Mouse (Mus musculus): ENCODE data around the gene Laptm4a.
"Not testable (repeated sequence)": the region's sequence is repeated elsewhere in the genome, so short reads cannot be mapped to it uniquely, and the experiment has no call there.

Laptm4a gene

GRCm38 (mm10) chr12:8902479-8902878, 19.0 kb upstream of the Laptm4a start:
- DNase-seq (ENCODE audit: extremely low spot score, low read depth, low spot score): no peak

DNA sequence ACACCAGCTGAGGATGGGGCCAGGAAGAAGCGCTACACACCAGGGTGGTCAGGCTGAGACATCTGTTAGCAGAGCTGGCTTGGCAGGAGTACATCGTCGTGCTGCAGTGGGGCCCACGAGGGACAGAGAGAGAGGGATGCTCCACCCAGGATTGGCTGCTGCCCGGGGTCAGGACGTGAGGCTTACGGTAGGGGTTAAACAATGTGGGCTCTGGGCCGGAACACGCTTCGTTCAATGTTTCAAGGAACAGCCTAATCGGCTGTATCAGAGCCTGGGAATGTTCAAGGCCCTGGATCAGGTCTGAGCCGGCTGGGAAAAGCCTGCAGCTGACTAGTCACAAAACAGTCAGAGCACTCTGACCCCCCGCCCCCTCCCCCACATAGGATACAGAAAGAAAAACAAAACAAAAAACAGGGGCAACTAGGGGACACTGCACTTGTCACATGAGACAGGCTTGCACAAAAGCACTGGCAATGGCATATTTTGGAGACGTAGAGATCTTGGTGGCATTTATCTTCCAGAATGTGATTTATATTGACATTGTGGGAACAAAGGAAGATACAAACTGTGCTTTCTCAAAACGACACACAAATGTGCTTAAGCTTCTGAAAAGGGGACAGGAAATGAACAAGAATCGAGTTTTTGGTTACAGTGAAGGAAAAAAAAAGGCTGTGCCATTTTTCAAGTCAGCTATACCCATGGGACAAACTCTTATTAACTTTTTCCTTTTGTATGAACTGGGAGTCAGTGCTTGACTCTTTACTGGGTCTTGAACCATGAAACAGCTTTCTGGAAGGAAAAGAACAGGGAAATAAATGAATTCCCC, 8.4 kb upstream of the Laptm4a start:
- DNase-seq (ENCODE audit: extremely low spot score, low read depth, low spot score): no peak

DNA sequence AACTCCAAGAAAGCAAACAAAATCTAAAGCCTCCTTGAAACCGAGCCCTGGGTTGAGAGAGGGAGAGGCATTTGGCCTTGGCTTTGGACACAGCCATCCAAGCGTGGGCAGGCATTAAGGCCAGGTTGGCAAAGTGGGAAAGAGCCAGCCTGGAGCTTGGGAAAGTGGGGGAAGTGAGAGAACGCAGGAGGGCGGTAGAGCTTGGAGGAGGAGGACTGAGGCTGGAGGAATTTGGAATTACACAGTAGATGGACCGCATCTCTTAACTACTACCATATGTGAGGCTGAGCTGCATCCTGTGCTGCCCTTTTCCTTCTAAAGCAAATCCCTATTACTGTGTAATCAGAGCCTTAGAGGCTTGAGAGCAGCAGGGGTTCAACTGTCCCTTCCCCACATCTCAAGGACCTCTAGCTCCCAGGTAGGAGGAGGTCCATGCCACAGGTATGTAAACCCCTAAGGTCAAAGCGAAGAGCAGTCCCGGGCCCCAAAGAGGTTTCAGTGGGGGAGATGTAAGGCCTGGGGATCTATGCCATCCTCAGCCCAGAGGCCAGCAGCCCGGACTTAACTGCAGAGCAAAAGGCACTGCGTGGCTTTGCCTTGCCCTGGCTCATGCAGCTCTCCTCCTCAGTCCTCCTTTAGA, 7.6 kb upstream of the Laptm4a start:
- peak; percentile 74 for DNase-seq (ENCODE audit: extremely low spot score, low read depth, low spot score)

- no peak for DNase-seq (ENCODE audit: extremely low spot score, low read depth, low spot score)
These were observed 5.1 kb upstream of the Laptm4a start for GRCm38 (mm10) chr12:8916378-8916777.

- DNase-seq (ENCODE audit: extremely low spot score, low read depth, low spot score): no peak
These were observed 2.2 kb upstream of the Laptm4a start for GRCm38 (mm10) chr12:8919231-8919630.

DNA sequence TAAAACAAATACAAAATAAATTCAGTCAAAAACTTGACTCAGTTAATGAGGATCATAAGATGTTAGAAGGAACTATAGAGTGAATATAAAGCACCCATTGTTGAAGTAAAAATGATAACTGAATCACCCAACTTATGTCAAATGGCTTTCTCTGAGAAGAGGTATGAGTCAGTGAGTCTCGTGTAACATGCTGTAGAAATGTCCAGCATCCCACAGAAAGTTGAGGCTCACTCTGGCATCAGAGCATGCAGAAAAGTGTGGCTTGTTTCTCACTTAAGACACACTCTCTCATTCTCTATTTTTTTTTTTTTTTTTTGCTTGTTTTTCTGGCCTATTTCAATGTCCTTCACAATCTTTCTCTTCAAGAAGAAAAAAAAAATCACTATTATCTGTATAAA, 469 bp upstream of the Laptm4a start:
- no peak for DNase-seq (ENCODE audit: extremely low spot score, low read depth, low spot score)

DNA sequence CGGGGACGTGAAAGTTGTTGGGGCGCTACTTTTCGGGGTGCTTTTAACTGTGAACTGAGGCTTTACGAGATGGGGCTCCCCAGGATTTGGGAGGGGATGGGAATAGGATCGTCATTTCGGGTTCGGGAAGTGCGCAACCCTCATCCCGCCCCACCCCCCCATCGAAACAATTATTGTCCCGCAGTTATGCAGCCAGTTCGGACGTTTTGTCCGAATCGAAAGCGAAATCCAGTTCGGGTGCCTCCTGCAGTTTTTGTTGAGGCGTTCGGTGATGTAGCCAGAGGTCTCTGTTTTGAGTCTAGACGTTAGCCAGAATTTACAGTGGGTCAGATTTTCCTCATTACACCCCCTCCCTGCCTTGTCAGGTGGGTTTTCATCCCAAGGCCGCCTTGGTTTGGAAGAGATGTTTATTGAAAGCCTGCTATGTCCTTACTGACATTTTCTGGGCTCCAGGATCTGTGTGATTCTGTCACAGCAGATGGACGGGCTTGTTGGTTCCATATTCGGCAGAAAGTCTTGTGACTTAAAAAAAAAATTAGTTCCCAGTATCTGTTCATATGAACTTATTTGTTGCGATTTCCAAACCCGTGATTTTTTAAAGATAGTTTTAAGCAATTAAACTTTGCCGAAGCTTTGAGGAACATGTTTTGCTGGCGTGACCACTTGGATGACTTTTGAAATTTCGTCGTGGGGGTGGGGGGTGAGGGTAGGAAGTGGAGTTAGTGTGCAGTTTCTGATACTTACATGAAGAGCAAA, 1.1 kb downstream of the Laptm4a start:
- DNase-seq (ENCODE audit: extremely low spot score, low read depth, low spot score): no peak

- DNase-seq (ENCODE audit: extremely low spot score, low read depth, low spot score): no peak
These were observed 1.6 kb downstream of the Laptm4a start for GRCm38 (mm10) chr12:8923125-8923410.

DNA sequence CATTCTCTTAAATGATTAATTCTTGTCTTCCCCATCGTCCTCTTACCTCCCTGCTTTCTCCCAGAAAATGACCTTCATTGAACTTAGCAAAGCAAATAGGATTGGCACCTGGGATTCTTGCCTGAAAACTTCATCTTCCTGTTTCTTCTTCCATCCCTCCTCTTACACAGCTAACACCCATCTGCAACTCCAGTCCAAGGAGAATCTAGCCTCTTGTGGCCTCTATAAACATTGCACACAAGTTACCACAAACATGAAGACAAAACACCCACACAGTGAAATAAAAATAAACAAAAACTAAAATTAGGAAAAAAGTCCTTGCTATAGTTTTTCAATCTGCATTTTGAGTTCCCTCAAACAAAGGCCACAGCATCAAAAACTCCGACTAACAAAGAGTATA, 2.1 kb downstream of the Laptm4a start:
- DNase-seq (ENCODE audit: extremely low spot score, low read depth, low spot score): no peak

DNA sequence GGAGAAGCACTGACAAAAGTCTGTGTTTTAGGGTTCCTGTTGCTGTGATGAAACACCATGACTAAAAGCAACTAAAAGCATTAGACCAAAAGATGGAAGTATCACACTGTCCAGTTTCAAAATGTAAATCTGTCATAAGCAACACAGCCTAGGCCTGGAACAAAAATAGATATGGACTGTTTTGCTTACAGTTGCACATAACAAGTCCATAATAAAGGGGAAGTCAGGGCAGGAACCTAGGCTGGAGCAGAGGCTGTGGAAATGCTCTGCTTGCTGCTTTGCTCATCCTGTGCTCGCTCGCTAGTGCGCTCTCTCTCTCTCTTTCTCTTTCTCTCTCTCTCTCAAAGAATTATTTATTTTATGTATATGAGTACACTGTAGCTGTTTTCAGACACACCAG, 6.2 kb downstream of the Laptm4a start:
- no peak for DNase-seq (ENCODE audit: extremely low spot score, low read depth, low spot score)

- DNase-seq (ENCODE audit: extremely low spot score, low read depth, low spot score): no peak
These were observed 7.3 kb downstream of the Laptm4a start for GRCm38 (mm10) chr12:8928766-8929165.

- no peak for DNase-seq (ENCODE audit: extremely low spot score, low read depth, low spot score)
These were observed 9.6 kb downstream of the Laptm4a start for GRCm38 (mm10) chr12:8931083-8931482.

GRCm38 (mm10) chr12:8935349-8935748, 13.9 kb downstream of the Laptm4a start:
- no peak for DNase-seq (ENCODE audit: extremely low spot score, low read depth, low spot score)

GRCm38 (mm10) chr12:8936210-8936609, 14.7 kb downstream of the Laptm4a start:
- DNase-seq (ENCODE audit: extremely low spot score, low read depth, low spot score): not testable (repeated sequence)

GRCm38 (mm10) chr12:8939490-8939889, 18.0 kb downstream of the Laptm4a start:
- no peak for DNase-seq (ENCODE audit: extremely low spot score, low read depth, low spot score)

DNA sequence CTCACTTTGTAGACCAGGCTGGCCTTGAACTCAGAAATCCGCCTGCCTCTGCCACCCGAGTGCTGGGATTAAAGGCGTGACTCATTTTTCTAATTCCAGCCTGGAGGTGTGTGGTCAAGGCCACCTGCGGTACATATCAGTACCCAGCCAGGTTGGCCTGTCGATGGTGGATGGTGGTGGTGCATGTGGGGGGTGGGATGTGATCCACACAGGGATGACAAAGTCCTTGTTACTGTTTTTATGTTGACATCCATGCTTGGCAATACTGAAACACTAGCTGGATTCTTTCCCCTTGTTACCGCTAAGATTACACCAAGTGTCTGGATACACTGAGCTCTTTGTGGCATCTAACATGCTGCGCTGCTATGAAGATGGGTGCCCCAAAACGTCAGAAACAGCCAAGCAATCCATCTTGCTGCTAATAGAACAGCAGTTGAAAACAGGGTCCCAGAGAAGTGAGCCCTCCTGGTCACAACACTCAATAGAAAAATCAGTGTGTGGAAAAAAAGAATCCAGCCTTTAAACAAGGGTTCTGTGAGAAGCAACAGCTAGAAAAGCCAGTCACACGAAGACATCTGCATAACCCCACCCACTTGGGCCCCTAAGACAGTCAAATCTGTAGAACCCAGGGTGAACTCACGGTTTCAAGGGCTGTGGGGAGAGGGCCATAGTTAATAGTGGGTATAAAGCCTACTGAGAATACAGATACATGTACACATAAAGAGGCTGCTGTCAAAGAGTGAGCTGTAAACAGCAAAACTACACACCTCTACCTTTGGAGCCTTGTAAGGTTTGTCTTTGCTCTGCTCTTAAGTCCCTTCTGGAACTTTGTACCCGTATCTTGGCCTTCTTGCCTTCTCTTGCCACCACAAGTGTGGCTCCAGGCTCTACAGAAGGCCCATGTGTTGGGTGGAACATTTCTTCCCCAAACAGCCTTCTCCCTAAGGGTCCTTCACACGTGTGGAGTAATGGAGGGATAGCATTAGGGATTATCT, 18.8 kb downstream of the Laptm4a start:
- no peak for DNase-seq (ENCODE audit: extremely low spot score, low read depth, low spot score)

- DNase-seq (ENCODE audit: extremely low spot score, low read depth, low spot score): no peak
These were observed 19.7 kb downstream of the Laptm4a start for GRCm38 (mm10) chr12:8941131-8941615.

DNA sequence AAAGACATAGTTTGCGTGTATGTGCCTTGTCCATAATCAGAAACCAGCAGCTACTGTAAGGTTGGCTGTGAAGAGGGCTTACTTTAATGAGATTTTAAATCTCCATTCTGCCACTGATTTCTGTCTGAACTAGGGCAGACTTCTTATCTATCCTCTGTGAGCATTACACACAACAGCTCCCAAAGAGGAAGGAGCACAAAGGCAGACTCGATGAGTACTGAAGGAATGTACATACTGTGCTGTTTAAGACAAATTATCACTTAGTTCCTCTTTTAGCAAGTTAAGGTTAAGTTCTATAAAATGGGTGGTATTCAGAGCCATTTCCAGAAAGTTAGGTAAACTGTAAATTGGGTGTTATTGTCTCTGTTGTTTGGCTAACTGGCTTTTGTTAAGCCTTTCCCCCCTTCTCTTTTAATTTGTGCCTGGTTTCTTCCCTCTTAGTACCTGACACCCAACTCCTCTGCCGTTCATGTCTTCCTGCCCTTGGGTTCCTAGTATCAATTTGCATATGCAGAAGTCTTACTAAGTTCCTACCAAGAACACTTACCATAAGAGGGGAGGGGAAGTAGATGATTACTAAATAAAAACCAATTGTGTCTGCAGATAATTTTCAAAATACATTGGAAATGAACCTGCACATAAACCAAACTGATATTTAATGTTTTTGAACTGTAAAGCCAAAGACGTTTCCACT, 20.4 kb downstream of the Laptm4a start:
- DNase-seq (ENCODE audit: extremely low spot score, low read depth, low spot score): no peak

DNA sequence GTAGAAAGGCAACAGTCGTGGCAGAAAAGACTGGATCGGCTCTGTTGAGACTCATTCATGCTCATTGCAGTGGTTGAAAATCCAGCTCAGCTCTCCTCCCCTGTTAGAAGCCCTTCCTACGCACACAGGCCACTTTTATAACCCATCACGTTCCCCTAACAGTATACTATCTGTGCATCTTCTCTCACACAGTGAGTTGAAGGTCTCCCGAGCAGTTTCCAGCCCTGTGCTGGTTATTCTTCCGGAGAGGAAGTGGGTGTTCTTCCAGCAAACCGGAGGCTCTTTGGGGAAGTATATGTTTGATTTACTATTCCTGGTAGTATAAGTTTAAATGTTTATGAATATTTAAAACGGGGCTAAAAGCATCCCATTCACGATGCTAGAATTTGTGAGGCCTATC, 25.7 kb downstream of the Laptm4a start:
- DNase-seq (ENCODE audit: extremely low spot score, low read depth, low spot score): no peak

Measured in hindlimb bud, embryonic 11.5 days (tissue).